Mouse (Mus musculus) testis, adult 2 months (tissue): Measurements from ENCODE around the gene Foxf1. TPM values are rescaled to one million over a fixed set of nuclear protein-coding genes. Genes with fewer than 3 reads are reported as not detected.

Experiments used
- H3K27ac ChIP-seq: fragments of 200-500 bp; 2 replicates; pipeline ENCODE4 v1.5.1; 2012; ENCODE audit warnings: low read depth, low read length; ENCODE audit not compliant: control insufficient read depth, insufficient read depth
- H3K27me3 ChIP-seq: fragments of 200-500 bp; 2 replicates; pipeline ENCODE4 v1.6.1; 2012; ENCODE audit warnings: mild to moderate bottlenecking, low read length, moderate library complexity; ENCODE audit not compliant: control insufficient read depth, insufficient read depth
- H3K36me3 ChIP-seq: fragments of 200-500 bp; 2 replicates; pipeline ENCODE4 v1.6.1; 2012; ENCODE audit warnings: mild to moderate bottlenecking, low read length; ENCODE audit not compliant: control insufficient read depth, insufficient read depth
- H3K4me1 ChIP-seq: fragments of 200-500 bp; 2 replicates; pipeline ENCODE4 v1.6.1; 2012; ENCODE audit warnings: low read length; ENCODE audit not compliant: control insufficient read depth, insufficient read depth
- H3K4me3 ChIP-seq: fragments of 200-500 bp; 2 replicates; pipeline ENCODE4 v1.5.1; 2012; ENCODE audit warnings: low read depth, mild to moderate bottlenecking, low read length, moderate library complexity, mixed read lengths; ENCODE audit not compliant: control insufficient read depth
- CTCF ChIP-seq: fragments of 200-500 bp; IDR thresholded peaks from 2 replicates; pipeline ENCODE4 v1.5.1; 2012; ENCODE audit warnings: low read depth, mild to moderate bottlenecking, inconsistent platforms, low read length, moderate library complexity; ENCODE audit not compliant: control insufficient read depth, insufficient read depth, insufficient replicate concordance
- POLR2A ChIP-seq: fragments of 200-500 bp; IDR thresholded peaks from 2 replicates; pipeline ENCODE4 v1.6.1; 2012; ENCODE audit warnings: low read depth, mild to moderate bottlenecking, inconsistent platforms, low read length, moderate library complexity; ENCODE audit not compliant: control insufficient read depth
- polyA plus RNA-seq: library from polyadenylated mRNA; depleted of rRNA; stranded (reverse); fragments of >200 nt; gene quantifications from 2 replicates; pipeline ENCODE4 v1.2.3, GENCODE M21; 2012

Gene Foxf1
- polyA plus RNA-seq, 1 experiment: 0.98 TPM

DNA sequence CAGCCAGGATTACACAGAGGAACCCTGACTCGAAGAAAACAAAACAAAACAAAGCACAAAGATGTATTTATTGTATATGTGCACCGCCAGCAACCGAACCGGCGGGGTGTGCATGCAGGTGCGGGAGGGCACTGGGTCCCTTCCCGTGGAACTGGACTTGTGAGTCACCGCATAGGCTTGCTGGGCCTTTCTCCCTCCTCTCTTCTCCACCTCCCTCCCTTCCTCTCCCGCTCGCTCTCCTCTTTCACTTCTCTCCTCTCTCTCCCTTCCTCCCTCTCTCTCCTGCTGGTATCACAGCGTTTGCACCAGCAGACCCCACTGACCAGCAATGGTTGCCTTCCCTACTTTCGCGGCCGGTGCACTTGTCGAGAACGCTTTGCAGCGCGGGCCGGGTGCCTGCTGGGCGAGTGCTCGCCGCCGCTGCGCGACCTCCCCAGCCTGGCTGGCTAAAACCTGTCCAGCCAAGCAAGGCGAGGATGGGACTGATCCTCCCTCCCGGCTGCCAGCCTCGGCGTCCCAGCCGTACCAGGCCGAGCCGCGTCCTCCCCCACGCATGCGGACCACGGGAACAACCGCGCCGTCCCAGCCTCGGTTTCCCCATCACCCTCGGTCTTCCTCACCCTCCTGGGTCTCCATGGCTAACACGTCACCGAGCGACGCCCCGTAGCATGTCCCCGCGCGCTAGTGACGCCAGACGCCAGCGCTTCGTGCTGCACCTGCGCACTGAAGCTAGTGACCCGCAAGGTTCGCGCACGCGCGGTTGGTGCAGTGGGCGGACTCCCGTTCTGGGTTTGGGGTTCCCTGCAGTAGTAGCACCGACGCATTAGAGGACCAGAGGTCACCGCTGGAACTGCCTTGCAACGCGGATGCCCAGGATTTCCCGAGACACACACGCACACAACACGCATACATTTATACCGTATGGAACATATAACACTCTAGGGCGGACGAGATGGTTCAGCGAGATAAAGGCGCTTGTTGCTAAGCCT lies 23.8 kb downstream of the Foxf1 start, which contains the start of gene Mthfsd:
Mthfsd (minus strand) TSS at position 725 of the 989 bp plus-strand sequence.
- Histone ChIP-seq H3K4me1 (peaks cover 9% of the 10 kb centered on the region), H3K36me3 (no peaks in the 10 kb centered on the region), H3K27ac (peak within 1 kb of the TSS; percentile 77), H3K27me3 (no peaks in the 10 kb centered on the region), H3K4me3 (peak within 1 kb of the TSS; percentile 97)
- no peak for TF ChIP-seq CTCF
- peak; percentile 60; the same call in 1 of the 2 replicates for TF ChIP-seq POLR2A

DNA sequence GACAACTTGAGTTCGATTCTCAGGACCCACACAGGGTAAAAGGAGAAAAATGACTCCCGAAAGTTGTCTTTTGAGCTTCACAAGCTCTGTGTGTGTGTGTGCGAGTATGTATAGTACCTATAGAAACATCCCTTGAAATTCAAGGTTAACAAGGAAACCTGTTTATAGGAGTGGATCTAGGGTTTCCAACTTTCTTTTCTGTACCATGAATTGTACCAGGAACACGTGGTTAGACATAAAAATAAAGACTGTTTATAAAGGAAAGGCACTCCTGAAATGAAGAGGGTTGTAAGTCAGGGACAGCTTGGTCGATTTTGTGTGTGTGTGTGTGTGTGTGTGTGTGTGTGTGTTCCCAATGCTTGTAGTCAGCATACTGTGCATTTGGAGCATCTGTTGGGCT lies 24.5 kb downstream of the Foxf1 start:
- Histone ChIP-seq H3K4me3 (peak overlapping the region; percentile 97), H3K4me1 (peaks cover 9% of the 10 kb centered on the region), H3K36me3 (no peaks in the 10 kb centered on the region), H3K27me3 (no peaks in the 10 kb centered on the region), H3K27ac (no peak overlapping the region)
- TF ChIP-seq POLR2A: no peak
- no peak for TF ChIP-seq CTCF

DNA sequence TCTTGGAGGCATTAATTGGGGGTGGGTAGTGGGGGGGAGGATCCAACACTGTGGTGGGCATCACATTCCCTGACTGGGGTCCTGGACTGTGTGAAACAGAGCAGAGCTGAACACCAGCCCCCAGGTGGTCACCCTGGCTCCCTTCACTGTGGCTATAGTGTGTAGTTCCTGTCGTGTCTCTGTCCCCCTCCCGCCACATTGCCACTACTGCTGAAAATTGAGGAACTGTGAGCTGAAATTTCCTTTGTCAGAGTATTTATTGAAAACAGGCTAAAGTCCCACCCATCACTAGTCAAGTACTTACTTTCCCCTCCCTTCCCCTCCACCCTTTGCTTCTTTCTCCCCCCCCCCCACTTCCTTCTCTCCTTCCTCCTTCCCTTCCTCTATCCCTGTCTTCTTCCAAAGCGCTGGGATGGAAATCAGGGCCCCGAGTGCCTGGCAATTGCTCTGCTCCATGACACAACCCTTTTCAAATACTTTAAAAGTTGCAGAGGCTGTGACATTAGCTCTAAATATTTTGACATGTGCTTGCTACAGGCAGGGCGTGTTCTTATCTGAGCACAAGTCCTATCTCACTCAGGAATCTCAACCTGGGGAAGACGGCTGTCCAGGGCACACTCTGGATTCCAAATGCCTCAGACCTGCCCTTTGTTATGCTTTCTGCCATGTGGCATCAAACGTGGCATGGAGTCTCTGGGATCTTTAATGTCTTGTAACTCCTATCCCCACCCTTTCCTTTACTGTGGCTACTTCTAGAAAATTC lies 27.1 kb downstream of the Foxf1 start:
- Histone ChIP-seq H3K4me3 (no peak overlapping the region), H3K4me1 (peaks cover 14% of the 10 kb centered on the region), H3K27ac (no peak overlapping the region), H3K36me3 (no peaks in the 10 kb centered on the region), H3K27me3 (peaks cover 5% of the 10 kb centered on the region)
- no peak for TF ChIP-seq POLR2A
- TF ChIP-seq CTCF: no peak

DNA sequence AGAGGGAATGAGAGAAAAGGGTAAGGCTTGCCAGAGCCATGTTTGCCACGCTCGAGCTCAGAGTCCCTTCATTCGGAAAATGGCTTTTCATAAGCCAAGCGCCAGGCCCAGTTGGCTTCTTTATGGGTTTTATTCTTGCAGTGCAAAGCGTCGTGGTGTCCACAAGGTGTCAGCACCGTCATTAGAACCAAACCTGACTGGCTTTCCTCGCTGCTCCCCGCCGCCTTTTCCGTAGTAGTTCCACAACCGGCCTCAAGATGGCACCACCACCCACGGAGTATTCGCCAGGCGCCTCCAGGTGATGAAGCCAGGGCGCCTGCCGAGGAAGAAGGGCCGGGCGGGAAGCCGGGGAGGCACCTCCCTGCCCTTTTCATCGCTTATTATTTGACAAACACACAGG lies 29.1 kb downstream of the Foxf1 start:
- H3K36me3 ChIP-seq: no peaks in the 10 kb centered on the region
- H3K4me1 ChIP-seq: peaks cover 12% of the 10 kb centered on the region
- TF ChIP-seq POLR2A: no peak
- TF ChIP-seq CTCF: peak; percentile 91
- H3K4me3 ChIP-seq: no peak overlapping the region
- peaks cover 6% of the 10 kb centered on the region for H3K27me3 ChIP-seq
- H3K27ac ChIP-seq: no peak overlapping the region

DNA sequence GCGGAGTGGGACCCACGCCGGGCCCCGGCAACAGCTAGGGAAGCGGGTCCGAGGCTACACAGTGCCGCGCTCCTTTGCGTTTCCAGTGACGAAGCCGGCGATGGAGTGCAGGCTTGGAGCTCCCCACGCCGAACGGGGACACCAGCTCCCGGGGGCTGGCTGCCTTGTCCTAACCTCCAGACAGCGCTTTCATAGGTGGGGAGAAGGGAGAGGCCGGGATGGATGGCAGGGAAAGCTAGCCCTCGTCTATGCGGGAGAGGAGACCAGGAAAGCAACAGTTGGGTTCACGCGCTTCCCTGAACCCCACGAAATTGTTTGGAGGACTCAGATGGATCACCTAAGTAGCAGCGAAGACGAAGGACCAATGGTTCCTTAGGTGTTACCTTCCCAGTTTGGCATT lies 30.9 kb downstream of the Foxf1 start:
- H3K36me3 ChIP-seq: no peaks in the 10 kb centered on the region
- H3K4me1 ChIP-seq: peaks cover 10% of the 10 kb centered on the region
- no peak for TF ChIP-seq CTCF
- no peak for TF ChIP-seq POLR2A
- peaks cover 6% of the 10 kb centered on the region for H3K27me3 ChIP-seq
- H3K27ac ChIP-seq: no peak overlapping the region
- H3K4me3 ChIP-seq: no peak overlapping the region

DNA sequence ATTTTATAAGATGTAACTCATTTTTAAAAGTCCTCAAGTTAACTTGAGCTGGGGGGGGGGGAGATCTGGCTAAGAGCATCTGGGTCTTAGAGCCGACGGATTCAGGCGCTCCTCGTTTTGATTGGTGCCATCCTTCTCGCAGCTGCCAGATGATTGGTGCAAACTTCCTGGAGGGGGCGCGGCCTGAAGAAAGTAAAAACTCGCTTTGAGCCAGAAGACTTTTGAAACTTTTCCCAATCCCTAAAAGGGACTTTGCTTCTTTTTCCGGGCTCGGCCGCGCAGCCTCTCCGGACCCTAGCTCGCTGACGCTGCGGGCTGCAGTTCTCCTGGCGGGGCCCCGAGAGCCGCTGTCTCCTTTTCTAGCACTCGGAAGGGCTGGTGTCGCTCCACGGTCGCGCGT lies 31.8 kb downstream of the Foxf1 start, which contains the start of gene Foxc2:
Foxc2 (plus strand) TSS at position 224 of the 400 bp plus-strand sequence.
- no peaks in the 10 kb centered on the region for H3K36me3 ChIP-seq
- peaks cover 10% of the 10 kb centered on the region for H3K4me1 ChIP-seq
- peak within 1 kb of the TSS; percentile 19 for H3K4me3 ChIP-seq
- TF ChIP-seq CTCF: no peak
- no peak for TF ChIP-seq POLR2A
- peaks cover 6% of the 10 kb centered on the region for H3K27me3 ChIP-seq
- no peak within 1 kb of the TSS for H3K27ac ChIP-seq
